Mouse (Mus musculus) left cerebral cortex, adult 18-20 months (tissue): ENCODE measurements around the gene Shroom3. TPM values are rescaled to one million over a fixed set of nuclear protein-coding genes. Genes with fewer than 3 reads are reported as not detected.

Experiments used
- DNase-seq, 2 experiments: peaks; one replicate each; pipeline ENCODE4 v3.0.0; 2021 to 2022; ENCODE audit warnings: low spot score in 2 of 2, mixed read lengths in 1 of 2
- total RNA-seq, 2 experiments: library from RNA; stranded (reverse); gene quantifications; 2 replicates each; pipeline ENCODE4 v1.2.3; 2021

The Shroom3 gene
- total RNA-seq, 2 experiments from 2014 or later: 3.1 to 3.6 TPM

GRCm38 (mm10) chr5:92796089-92796990, 113.1 kb downstream of the Shroom3 start:
- DNase-seq: no peak

GRCm38 (mm10) chr5:92797981-92798380, 114.7 kb downstream of the Shroom3 start:
- no peak for DNase-seq

- DNase-seq: no peak
Measured at GRCm38 (mm10) chr5:92804379-92804778, 121.1 kb downstream of the Shroom3 start.

GRCm38 (mm10) chr5:92808503-92809415, 125.5 kb downstream of the Shroom3 start:
- no peak for DNase-seq

GRCm38 (mm10) chr5:92809416-92809750, 126.1 kb downstream of the Shroom3 start:
- DNase-seq: no peak

GRCm38 (mm10) chr5:92810922-92811533, 127.8 kb downstream of the Shroom3 start:
- peak in 1 of 2 experiments; percentile 25 for DNase-seq

GRCm38 (mm10) chr5:92811761-92812160, 128.5 kb downstream of the Shroom3 start:
- DNase-seq: no peak

GRCm38 (mm10) chr5:92812936-92813335, 129.7 kb downstream of the Shroom3 start:
- no peak for DNase-seq

GRCm38 (mm10) chr5:92813562-92813961, 130.3 kb downstream of the Shroom3 start:
- no peak for DNase-seq

- DNase-seq: no peak
Measured at GRCm38 (mm10) chr5:92814621-92815020, 131.4 kb downstream of the Shroom3 start.

- no peak for DNase-seq
Measured at GRCm38 (mm10) chr5:92817122-92817822, 134.0 kb downstream of the Shroom3 start.

GRCm38 (mm10) chr5:92821370-92821769, 138.1 kb downstream of the Shroom3 start:
- DNase-seq: no peak

- DNase-seq: no peak
Measured at GRCm38 (mm10) chr5:92823495-92823894, 140.3 kb downstream of the Shroom3 start.

GRCm38 (mm10) chr5:92824304-92825009, 141.2 kb downstream of the Shroom3 start:
- no peak for DNase-seq

GRCm38 (mm10) chr5:92830391-92830790, 147.2 kb downstream of the Shroom3 start:
- DNase-seq: no peak

GRCm38 (mm10) chr5:92834513-92834912, 151.3 kb downstream of the Shroom3 start:
- DNase-seq: no peak

- DNase-seq: no peak
Measured at GRCm38 (mm10) chr5:92837311-92837710, 154.1 kb downstream of the Shroom3 start.

GRCm38 (mm10) chr5:92838351-92838784, 155.1 kb downstream of the Shroom3 start:
- DNase-seq: no peak

GRCm38 (mm10) chr5:92839314-92839713, 156.1 kb downstream of the Shroom3 start:
- no peak for DNase-seq

- DNase-seq: no peak
Measured at GRCm38 (mm10) chr5:92841474-92841873, 158.2 kb downstream of the Shroom3 start.
